Mouse (Mus musculus) midbrain, embryonic 10.5 days (tissue): ENCODE measurements around the gene Gm20388. TPM values are rescaled to one million over a fixed set of nuclear protein-coding genes. Genes with fewer than 3 reads are reported as not detected.

Source experiments
- DNase-seq: peaks from one replicate; pipeline ENCODE4 v3.0.0-alpha.2; 2017; ENCODE audit warnings: low spot score
- H3K27ac ChIP-seq: fragments of 300-500 bp; sonication (generic); replicated peaks from 2 replicates; pipeline ENCODE4 v1.5.1; 2016; ENCODE audit warnings: mild to moderate bottlenecking
- H3K27me3 ChIP-seq: fragments of 300-500 bp; sonication (generic); 2 replicates; pipeline ENCODE4 v1.6.1; 2016; ENCODE audit warnings: low read depth, mild to moderate bottlenecking; ENCODE audit not compliant: poor library complexity, severe bottlenecking
- H3K36me3 ChIP-seq: fragments of 300-500 bp; sonication (generic); 2 replicates; pipeline ENCODE4 v1.6.1; 2016; ENCODE audit warnings: mild to moderate bottlenecking, moderate library complexity
- H3K4me1 ChIP-seq: fragments of 300-500 bp; sonication (generic); 2 replicates; pipeline ENCODE4 v1.6.1; 2016
- H3K4me3 ChIP-seq: fragments of 300-500 bp; sonication (generic); 2 replicates; pipeline ENCODE4 v1.5.1; 2016; ENCODE audit warnings: mild to moderate bottlenecking, moderate library complexity
- H3K9me3 ChIP-seq: fragments of 300-500 bp; sonication (generic); replicated peaks from 2 replicates; pipeline ENCODE4 v1.6.1; 2016; ENCODE audit warnings: mild to moderate bottlenecking
- WGBS: fragments of 180-500 bp; shearing (Covaris S2); methylation state at CpG from one replicate; pipeline ENCODE4 v1.1.7; 2016; 5-methylcytosine and 5-hydroxymethylcytosine counted together
- polyA plus RNA-seq: library from polyadenylated mRNA; unstranded; fragments of >200 nt; fragmentation: Nextera tagmentation; extraction: Ambion mirVana; gene quantifications from 2 replicates; pipeline ENCODE4 v1.2.1, GENCODE M21; 2016

Gene Gm20388
- polyA plus RNA-seq, 1 experiment from 2014 or later: 7.1 TPM

GRCm38 (mm10) chr8:121392482-121392881 lies 1481.8 kb downstream of the Gm20388 start:
- H3K4me1 ChIP-seq: peaks cover 49% of the 10 kb centered on the region
- 57% methylated on average over 10 of the region's 10 CpGs for WGBS

GRCm38 (mm10) chr8:121393111-121393510 lies 1482.5 kb downstream of the Gm20388 start:
- peaks cover 56% of the 10 kb centered on the region for H3K4me1 ChIP-seq
- peaks cover 97% of the 10 kb centered on the region for H3K27me3 ChIP-seq

More at GRCm38 (mm10) chr8:121392482-121392881, 1481.8 kb downstream of the Gm20388 start:
- Histone ChIP-seq H3K27ac (no peak overlapping the region), H3K27me3 (peaks cover 97% of the 10 kb centered on the region), H3K9me3 (no peaks in the 10 kb centered on the region), H3K4me3 (no peak overlapping the region), H3K36me3 (no peaks in the 10 kb centered on the region)
- no peak for DNase-seq

GRCm38 (mm10) chr8:121394686-121395085 lies 1484.0 kb downstream of the Gm20388 start:
- no peak overlapping the region for H3K27ac ChIP-seq

More at GRCm38 (mm10) chr8:121393111-121393510, 1482.5 kb downstream of the Gm20388 start:
- Histone ChIP-seq H3K36me3 (no peaks in the 10 kb centered on the region), H3K27ac (no peak overlapping the region), H3K4me3 (no peak overlapping the region), H3K9me3 (no peaks in the 10 kb centered on the region)
- peak; percentile 46 for DNase-seq
- 20% methylated on average over 9 of the region's 9 CpGs for WGBS

GRCm38 (mm10) chr8:121395316-121395715 lies 1484.7 kb downstream of the Gm20388 start:
- DNase-seq: no peak
- no peak overlapping the region for H3K4me3 ChIP-seq
- no peak overlapping the region for H3K27ac ChIP-seq
- 48% methylated on average over 11 of the region's 11 CpGs for WGBS
- no peaks in the 10 kb centered on the region for H3K36me3 ChIP-seq
- H3K27me3 ChIP-seq: peaks cover 98% of the 10 kb centered on the region
- no peaks in the 10 kb centered on the region for H3K9me3 ChIP-seq
- H3K4me1 ChIP-seq: peaks cover 69% of the 10 kb centered on the region

More at GRCm38 (mm10) chr8:121394686-121395085, 1484.0 kb downstream of the Gm20388 start:
- 54% methylated on average over 5 of the region's 5 CpGs for WGBS
- peaks cover 64% of the 10 kb centered on the region for H3K4me1 ChIP-seq
- H3K9me3 ChIP-seq: no peaks in the 10 kb centered on the region
- H3K4me3 ChIP-seq: no peak overlapping the region
- no peaks in the 10 kb centered on the region for H3K36me3 ChIP-seq
- no peak for DNase-seq
- H3K27me3 ChIP-seq: peaks cover 98% of the 10 kb centered on the region

GRCm38 (mm10) chr8:121396151-121396550 lies 1485.5 kb downstream of the Gm20388 start:
- no peaks in the 10 kb centered on the region for H3K36me3 ChIP-seq
- H3K9me3 ChIP-seq: no peaks in the 10 kb centered on the region
- H3K4me3 ChIP-seq: peak overlapping the region; percentile 30; the same call in 1 of the 2 replicates
- H3K27ac ChIP-seq: peak overlapping the region; percentile 38; the same call in 1 of the 2 replicates
- peaks cover 93% of the 10 kb centered on the region for H3K27me3 ChIP-seq
- DNase-seq: peak; percentile 61
- peaks cover 66% of the 10 kb centered on the region for H3K4me1 ChIP-seq
- 9% methylated on average over 11 of the region's 11 CpGs for WGBS

- no peak for DNase-seq
- Histone ChIP-seq H3K27ac (no peak overlapping the region), H3K27me3 (peaks cover 91% of the 10 kb centered on the region), H3K36me3 (no peaks in the 10 kb centered on the region), H3K4me1 (peaks cover 58% of the 10 kb centered on the region), H3K4me3 (no peak overlapping the region), H3K9me3 (no peaks in the 10 kb centered on the region)
- WGBS: 43% methylated on average over 10 of the region's 10 CpGs
These were observed 1486.6 kb downstream of the Gm20388 start for GRCm38 (mm10) chr8:121397201-121397698.

- H3K4me1 ChIP-seq: peaks cover 60% of the 10 kb centered on the region
- H3K9me3 ChIP-seq: no peaks in the 10 kb centered on the region
- H3K4me3 ChIP-seq: no peak overlapping the region
- DNase-seq: no peak
- H3K27ac ChIP-seq: no peak overlapping the region
- H3K27me3 ChIP-seq: peaks cover 86% of the 10 kb centered on the region
- WGBS: 74% methylated on average over 6 of the region's 6 CpGs
- no peaks in the 10 kb centered on the region for H3K36me3 ChIP-seq
These were observed 1487.4 kb downstream of the Gm20388 start for GRCm38 (mm10) chr8:121398081-121398480.

GRCm38 (mm10) chr8:121398724-121399123 lies 1488.1 kb downstream of the Gm20388 start:
- no peak for DNase-seq
- H3K27me3 ChIP-seq: peaks cover 79% of the 10 kb centered on the region
- WGBS: 90% methylated on average over 20 of the region's 20 CpGs
- H3K36me3 ChIP-seq: no peaks in the 10 kb centered on the region
- peaks cover 59% of the 10 kb centered on the region for H3K4me1 ChIP-seq
- no peak overlapping the region for H3K27ac ChIP-seq
- H3K4me3 ChIP-seq: no peak overlapping the region
- no peaks in the 10 kb centered on the region for H3K9me3 ChIP-seq

GRCm38 (mm10) chr8:121399173-121399572 lies 1488.5 kb downstream of the Gm20388 start:
- 50% methylated on average over 3 of the region's 3 CpGs for WGBS
- DNase-seq: no peak

GRCm38 (mm10) chr8:121400581-121400980 lies 1489.9 kb downstream of the Gm20388 start:
- DNase-seq: no peak
- 33% methylated on average over 9 of the region's 9 CpGs for WGBS
- Histone ChIP-seq H3K4me1 (peaks cover 50% of the 10 kb centered on the region), H3K27me3 (peaks cover 61% of the 10 kb centered on the region), H3K4me3 (no peak overlapping the region), H3K36me3 (no peaks in the 10 kb centered on the region), H3K9me3 (peaks cover 6% of the 10 kb centered on the region; the same call in 1 of the 2 replicates), H3K27ac (no peak overlapping the region)

More at GRCm38 (mm10) chr8:121399173-121399572, 1488.5 kb downstream of the Gm20388 start:
- Histone ChIP-seq H3K9me3 (no peaks in the 10 kb centered on the region; the same call in 1 of the 2 replicates), H3K4me3 (no peak overlapping the region), H3K4me1 (peaks cover 59% of the 10 kb centered on the region), H3K36me3 (no peaks in the 10 kb centered on the region), H3K27ac (no peak overlapping the region), H3K27me3 (peaks cover 75% of the 10 kb centered on the region)

GRCm38 (mm10) chr8:121403821-121404220 lies 1493.2 kb downstream of the Gm20388 start:
- peaks cover 18% of the 10 kb centered on the region for H3K4me1 ChIP-seq
- peaks cover 6% of the 10 kb centered on the region; the same call in 1 of the 2 replicates for H3K9me3 ChIP-seq
- WGBS: 84% methylated on average over 6 of the region's 6 CpGs

GRCm38 (mm10) chr8:121418081-121418480 lies 1507.4 kb downstream of the Gm20388 start:
- 64% methylated on average over 6 of the region's 6 CpGs for WGBS

More at GRCm38 (mm10) chr8:121403821-121404220, 1493.2 kb downstream of the Gm20388 start:
- peaks cover 30% of the 10 kb centered on the region for H3K27me3 ChIP-seq
- no peaks in the 10 kb centered on the region for H3K36me3 ChIP-seq
- DNase-seq: no peak
- no peak overlapping the region for H3K4me3 ChIP-seq
- no peak overlapping the region for H3K27ac ChIP-seq

GRCm38 (mm10) chr8:121419551-121419950 lies 1508.9 kb downstream of the Gm20388 start:
- no peaks in the 10 kb centered on the region; the same call in 1 of the 2 replicates for H3K4me1 ChIP-seq
- WGBS: 93% methylated on average over 2 of the region's 2 CpGs
- H3K27ac ChIP-seq: peak overlapping the region; percentile 52; the same call in 1 of the 2 replicates

More at GRCm38 (mm10) chr8:121418081-121418480, 1507.4 kb downstream of the Gm20388 start:
- DNase-seq: no peak
- H3K4me3 ChIP-seq: no peak overlapping the region
- H3K27ac ChIP-seq: no peak overlapping the region
- no peaks in the 10 kb centered on the region for H3K36me3 ChIP-seq
- no peaks in the 10 kb centered on the region for H3K27me3 ChIP-seq
- H3K9me3 ChIP-seq: no peaks in the 10 kb centered on the region
- H3K4me1 ChIP-seq: no peaks in the 10 kb centered on the region; the same call in 1 of the 2 replicates

More at GRCm38 (mm10) chr8:121419551-121419950, 1508.9 kb downstream of the Gm20388 start:
- Histone ChIP-seq H3K4me3 (no peak overlapping the region), H3K36me3 (no peaks in the 10 kb centered on the region), H3K27me3 (no peaks in the 10 kb centered on the region), H3K9me3 (no peaks in the 10 kb centered on the region; the same call in 1 of the 2 replicates)
- DNase-seq: no peak
